Mouse (Mus musculus): ENCODE measurements around the gene Pglyrp2.

- TF ChIP-seq CTCF (IDR thresholded peaks at IDR 0.05; ENCODE audit: control insufficient read depth, insufficient read depth, insufficient read length): no peak
- TF ChIP-seq MYOG (IDR thresholded peaks at IDR 0.05; ENCODE audit: control insufficient read depth, extremely low read depth, insufficient read length): no peak
- no peak for TF ChIP-seq MAX (IDR thresholded peaks at IDR 0.05)
- no peak for TF ChIP-seq CEBPB (IDR thresholded peaks at IDR 0.05; ENCODE audit: low read depth)
- no peak for TF ChIP-seq USF1 (IDR thresholded peaks at IDR 0.05; ENCODE audit: low read depth)
These were observed 44.5 kb upstream of the Pglyrp2 start for GRCm38 (mm10) chr17:32468494-32468893.
